Mouse (Mus musculus) C2C12 (cell line): ENCODE data around the gene Nom1.

Experiments used
- CTCF ChIP-seq: IDR thresholded peaks from one replicate; pipeline ENCODE4 v1.5.1; 2011; ENCODE audit not compliant: control insufficient read depth, insufficient read depth, insufficient read length
- FOSL1 ChIP-seq: IDR thresholded peaks from one replicate; pipeline ENCODE4 v1.8.0; 2011; ENCODE audit warnings: mild to moderate bottlenecking, low read length; ENCODE audit not compliant: poor library complexity, insufficient read depth, severe bottlenecking
- MAX ChIP-seq: IDR thresholded peaks from one replicate; pipeline ENCODE4 v1.6.1; 2011; ENCODE audit warnings: mild to moderate bottlenecking, control low read depth
- MYOD1 ChIP-seq: IDR thresholded peaks from one replicate; pipeline ENCODE4 v1.6.1; 2011; ENCODE audit warnings: low read depth; ENCODE audit not compliant: control insufficient read depth, insufficient read length
- MYOG ChIP-seq: IDR thresholded peaks from one replicate; pipeline ENCODE4 v1.6.1; 2011; ENCODE audit not compliant: control insufficient read depth, insufficient read length; ENCODE audit errors: extremely low read depth
- USF1 ChIP-seq: IDR thresholded peaks from one replicate; pipeline ENCODE4 v1.6.1; 2011; ENCODE audit warnings: low read depth, mild to moderate bottlenecking, control low read depth, moderate library complexity

GRCm38 (mm10) chr5:29475556-29475955 lies 41.1 kb downstream of the Nom1 start:
- TF ChIP-seq MYOD1 = no peak
- no peak for TF ChIP-seq CTCF
- no peak for TF ChIP-seq USF1
- no peak for TF ChIP-seq MAX
- no peak for TF ChIP-seq MYOG
- TF ChIP-seq FOSL1 = no peak
